Mouse (Mus musculus) adrenal gland, postnatal 0 days (tissue): ENCODE data around the gene Gzma. TPM values are rescaled to one million over a fixed set of nuclear protein-coding genes. Genes with fewer than 3 reads are reported as not detected.

Experiments used
- polyA plus RNA-seq: library from polyadenylated mRNA; unstranded; fragments of >200 nt; fragmentation: Nextera tagmentation; extraction: Ambion mirVana; gene quantifications from 2 replicates; pipeline ENCODE4 v1.2.1, GENCODE M21; 2015

The Gzma gene
- polyA plus RNA-seq: 6.8 and 10.1 TPM in 2 replicates

DNA sequence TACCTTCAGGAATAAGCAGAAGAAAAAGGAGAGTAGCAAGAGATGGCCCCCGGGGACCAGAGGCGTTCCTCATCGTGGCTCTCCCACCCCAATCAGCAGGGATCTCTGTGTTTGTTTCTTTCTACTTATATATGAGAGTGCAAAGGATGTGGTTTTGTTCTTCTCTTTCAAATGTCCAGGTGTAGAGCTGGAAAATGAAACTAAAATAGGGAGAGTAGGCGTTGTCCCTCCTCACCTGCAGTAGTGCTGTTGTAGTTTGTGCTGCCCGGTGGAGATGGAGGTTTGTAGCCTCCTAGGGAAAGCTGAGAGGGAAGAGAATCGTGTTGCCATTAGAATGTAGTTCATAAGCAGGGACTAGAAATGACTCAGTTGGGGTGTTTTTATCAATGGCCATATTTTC is at the start of gene Gzma:
TSS of gene Gzma (minus strand) at position 103 of the 400 bp plus-strand sequence.

DNA sequence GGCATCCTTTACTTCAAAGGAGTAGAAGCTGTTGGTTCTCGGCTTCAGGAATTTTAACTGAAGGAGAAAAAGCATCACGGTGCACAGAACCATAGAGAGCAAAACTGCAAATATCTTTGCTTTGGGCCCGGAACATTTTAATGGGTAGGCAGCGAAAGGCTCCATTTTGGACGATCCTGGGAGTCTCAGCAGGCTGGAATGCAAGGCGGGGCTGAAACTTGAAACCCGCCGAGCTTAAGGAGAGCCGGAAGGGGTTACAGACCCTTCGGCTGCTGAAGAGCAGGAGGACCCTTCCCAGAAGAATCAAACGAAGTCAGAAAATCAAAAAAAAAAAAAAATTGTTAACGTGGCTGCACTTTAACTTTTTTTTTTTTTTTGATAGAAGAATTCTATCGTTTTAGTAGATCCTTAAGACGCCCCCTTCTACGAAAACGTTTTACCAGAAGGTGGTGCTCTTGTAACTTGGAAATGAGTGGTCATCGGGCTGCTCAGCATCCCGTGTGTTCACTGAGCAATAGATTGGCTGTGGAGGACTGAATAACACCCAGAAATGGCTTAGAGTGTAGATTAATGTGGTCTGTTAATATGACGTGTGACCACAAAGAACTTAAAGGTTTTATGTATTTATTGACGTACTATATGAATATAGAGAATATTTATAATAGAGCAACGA is 54.4 kb downstream of the Gzma start, which contains the start of gene Gpx8:
TSS of gene Gpx8 (minus strand) at position 200 of the 673 bp plus-strand sequence.

Other genes starting within 250 kb of the Gzma start
- 36.2 and 49.1 TPM in 2 replicates for gene Mtrex, start 173.6 kb downstream of the Gzma start, polyA plus RNA-seq
- gene Dhx29, start 173.5 kb downstream of the Gzma start, polyA plus RNA-seq: 9.1 and 15.8 TPM in 2 replicates
- 0.60 and 1.8 TPM in 2 replicates for gene Ccno, start 113.2 kb downstream of the Gzma start, polyA plus RNA-seq
- gene Mcidas, start 107.1 kb downstream of the Gzma start, polyA plus RNA-seq: not detected in 2 replicates
- gene Cdc20b, start 65.9 kb downstream of the Gzma start, polyA plus RNA-seq: 0.11 TPM in 1 of 2 replicates, not detected in the other
- gene Gpx8, start 54.6 kb downstream of the Gzma start, polyA plus RNA-seq: 234 and 411 TPM in 2 replicates
- 3.9 and 16.0 TPM in 2 replicates for gene Esm1, start 108.7 kb upstream of the Gzma start, polyA plus RNA-seq
- gene Gzmk, start 124.9 kb upstream of the Gzma start, polyA plus RNA-seq: not detected in 2 replicates
- 0.97 and 1.1 TPM in 2 replicates for gene BC067074, start 192.2 kb upstream of the Gzma start, polyA plus RNA-seq